Mouse (Mus musculus) liver, postnatal 0 days (tissue): ENCODE data around the gene Adam22.

ENCODE experiments used
- CTCF ChIP-seq: sonication (generic); IDR thresholded peaks from 2 replicates; pipeline ENCODE4 v1.5.1; 2016; ENCODE audit warnings: antibody characterized with exemption, low read depth
- EP300 ChIP-seq: IDR thresholded peaks from 2 replicates; pipeline ENCODE4 v1.6.1; 2016; ENCODE audit warnings: antibody characterized with exemption, low read depth, mild to moderate bottlenecking

- TF ChIP-seq EP300 (no peak), CTCF (no peak)
Measured at GRCm38 (mm10) chr5:8057018-8057323, 311.0 kb downstream of the Adam22 start.
